Mouse (Mus musculus) limb, embryonic 13.5 days (tissue): ENCODE measurements around the gene Lcn5. TPM values are rescaled to one million over a fixed set of nuclear protein-coding genes. Genes with fewer than 3 reads are reported as not detected.

Experiments used
- ATAC-seq: fragments of 200-750 bp; cut with Nextera tagmentation; 2 replicates; pipeline ENCODE4 v1.8.0; 2017; ENCODE audit warnings: low read depth, moderate number of reproducible peaks, moderate TSS enrichment; ENCODE audit not compliant: low FRiP score
- H3K27ac ChIP-seq: fragments of 300-500 bp; sonication (generic); 2 replicates; pipeline ENCODE4 v1.5.1; 2015; ENCODE audit warnings: inconsistent platforms, mild to moderate bottlenecking, moderate library complexity
- H3K27me3 ChIP-seq: fragments of 300-500 bp; sonication (generic); 2 replicates; pipeline ENCODE4 v1.6.1; 2015; ENCODE audit warnings: mild to moderate bottlenecking, inconsistent platforms
- H3K36me3 ChIP-seq: fragments of 300-500 bp; sonication (generic); 2 replicates; pipeline ENCODE4 v1.6.1; 2015; ENCODE audit warnings: inconsistent platforms, mild to moderate bottlenecking, moderate library complexity
- H3K4me1 ChIP-seq: fragments of 300-500 bp; sonication (generic); 2 replicates; pipeline ENCODE4 v1.6.1; 2015; ENCODE audit warnings: inconsistent platforms
- H3K4me2 ChIP-seq: fragments of 300-500 bp; sonication (generic); replicated peaks from 2 replicates; pipeline ENCODE4 v1.6.1; 2015; ENCODE audit warnings: inconsistent platforms, mild to moderate bottlenecking, moderate library complexity
- H3K4me3 ChIP-seq: fragments of 300-500 bp; sonication (generic); 2 replicates; pipeline ENCODE4 v1.5.1; 2015; ENCODE audit warnings: moderate library complexity, mild to moderate bottlenecking, inconsistent platforms
- H3K9ac ChIP-seq: fragments of 300-500 bp; sonication (generic); 2 replicates; pipeline ENCODE4 v1.6.1; 2015; ENCODE audit warnings: mild to moderate bottlenecking, inconsistent platforms
- H3K9me3 ChIP-seq: fragments of 300-500 bp; sonication (generic); 2 replicates; pipeline ENCODE4 v1.6.1; 2016; ENCODE audit warnings: inconsistent platforms
- WGBS: fragments of 180-500 bp; shearing (Covaris S2); methylation state at CpG from one replicate; pipeline ENCODE4 v1.1.7; 2015; 5-methylcytosine and 5-hydroxymethylcytosine counted together
- polyA plus RNA-seq: library from polyadenylated mRNA; unstranded; fragments of >200 nt; fragmentation: Nextera tagmentation; extraction: Ambion mirVana; gene quantifications from 2 replicates; pipeline ENCODE4 v1.2.1, GENCODE M21; 2015

The Lcn5 gene
- not detected in 2 replicates for polyA plus RNA-seq

DNA sequence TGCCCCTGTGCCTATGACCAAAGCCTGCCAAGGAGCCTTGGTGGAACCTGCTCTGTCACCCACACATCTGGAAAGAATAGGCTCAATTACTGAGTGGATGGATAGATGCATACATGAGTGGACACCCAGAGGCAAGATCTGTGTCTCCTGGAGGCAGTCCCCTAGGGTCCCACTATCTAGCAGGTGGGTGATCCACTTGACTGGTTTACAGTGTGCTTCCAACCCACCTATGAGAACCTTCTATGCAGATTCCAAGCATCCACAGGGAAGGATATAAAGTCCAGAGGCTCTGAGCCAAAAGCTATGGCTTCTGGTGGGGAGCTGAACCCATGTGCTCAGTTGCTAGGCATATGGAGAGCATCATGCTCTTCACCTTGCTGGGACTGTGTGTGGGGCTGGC, at the start of gene Lcn5:
Gene Lcn5, plus strand, starts transcription at position 301 of the 400 bp plus-strand sequence.
- Histone ChIP-seq H3K36me3 (no peaks in the 10 kb centered on the region), H3K4me2 (no peak within 1 kb of the TSS), H3K4me1 (no peaks in the 10 kb centered on the region), H3K27ac (no peak within 1 kb of the TSS), H3K27me3 (no peaks in the 10 kb centered on the region), H3K9me3 (no peaks in the 10 kb centered on the region), H3K4me3 (no peak within 1 kb of the TSS), H3K9ac (no peak within 1 kb of the TSS)
- no peak for ATAC-seq

DNA sequence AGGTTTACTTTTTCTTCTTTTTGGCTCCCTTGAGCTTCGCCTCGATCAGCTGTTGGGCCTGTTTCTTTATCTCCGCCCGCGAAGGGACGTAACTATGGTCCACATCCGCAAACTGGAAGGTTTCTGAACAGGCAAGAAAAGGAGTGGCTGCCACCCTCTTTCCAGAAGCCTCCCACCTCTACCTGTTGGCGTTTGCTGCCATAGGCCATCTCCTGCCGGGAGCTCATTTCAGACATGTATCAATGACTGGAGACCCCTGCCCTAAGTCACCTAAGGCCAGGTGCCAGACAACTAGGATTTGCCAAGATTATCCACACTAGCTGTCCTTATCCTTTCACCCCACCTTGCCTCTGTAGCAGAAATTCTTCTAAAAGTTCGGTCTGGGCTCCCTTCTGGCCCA, 49.1 kb upstream of the Lcn5 start:
- ATAC-seq = no peak; the same call in 1 of the 2 replicates
- Histone ChIP-seq H3K4me3 (peak overlapping the region; percentile 79), H3K27ac (peak overlapping the region; percentile 96; the same call in 1 of the 2 replicates), H3K27me3 (peaks cover 15% of the 10 kb centered on the region), H3K4me1 (peaks cover 20% of the 10 kb centered on the region), H3K4me2 (peak overlapping the region; percentile 74), H3K36me3 (peaks cover 17% of the 10 kb centered on the region), H3K9me3 (no peaks in the 10 kb centered on the region), H3K9ac (peak overlapping the region; percentile 99)
- WGBS = 60% methylated on average over 10 of the region's 10 CpGs

DNA sequence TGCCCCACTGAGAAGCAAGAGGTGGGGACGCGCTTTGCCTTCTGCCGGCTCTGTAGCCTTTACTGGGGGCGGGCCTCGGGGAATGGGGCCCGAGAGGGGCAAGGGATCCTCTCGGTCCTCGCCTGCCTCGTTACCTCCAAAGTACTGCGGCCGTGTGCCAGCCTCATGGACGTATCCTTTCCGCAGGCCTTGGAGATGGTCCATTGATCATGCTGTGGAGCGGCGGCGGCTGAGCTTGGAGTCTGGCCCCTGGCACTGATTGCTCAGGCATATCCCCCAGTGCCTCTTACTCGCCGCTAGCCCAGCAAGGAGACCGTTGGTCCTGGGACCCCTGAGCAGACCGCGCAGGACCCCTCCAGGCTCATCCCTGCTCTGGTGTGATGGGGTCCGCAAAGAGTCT, 41.4 kb upstream of the Lcn5 start:
- peaks cover 70% of the 10 kb centered on the region for H3K27me3 ChIP-seq
- peak overlapping the region; percentile 51 for H3K9ac ChIP-seq
- no peak for ATAC-seq
- peak overlapping the region; percentile 49 for H3K4me2 ChIP-seq
- WGBS = 23% methylated on average over 21 of the region's 22 CpGs
- no peaks in the 10 kb centered on the region for H3K9me3 ChIP-seq
- H3K27ac ChIP-seq = no peak overlapping the region
- H3K4me1 ChIP-seq = peaks cover 16% of the 10 kb centered on the region
- H3K36me3 ChIP-seq = no peaks in the 10 kb centered on the region
- peak overlapping the region; percentile 24 for H3K4me3 ChIP-seq

DNA sequence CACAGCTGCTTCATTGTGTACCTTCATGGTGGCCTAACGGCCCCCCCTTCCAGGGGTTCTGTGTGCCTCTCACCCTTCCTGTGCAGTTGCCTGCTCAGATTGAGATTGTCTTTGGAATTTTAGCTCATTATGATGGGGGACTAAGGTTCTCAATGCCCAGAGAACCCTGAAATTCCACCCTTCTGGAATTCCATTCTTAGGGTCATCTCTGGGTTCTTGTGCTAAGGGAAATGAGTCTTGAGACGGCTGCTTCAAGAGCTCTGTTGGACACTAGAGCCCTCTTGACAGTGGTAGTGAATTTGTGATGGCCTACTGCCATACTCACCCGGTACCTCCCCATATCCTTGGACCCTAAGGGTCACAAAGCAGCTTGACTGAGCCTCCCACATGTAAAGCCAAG, 40.2 kb upstream of the Lcn5 start, which contains the start of gene Ccdc183:
Gene Ccdc183, minus strand, starts transcription at position 101 of the 400 bp plus-strand sequence.
- 85% methylated on average over 3 of the region's 3 CpGs for WGBS
- Histone ChIP-seq H3K4me2 (peak within 1 kb of the TSS; percentile 49), H3K9ac (peak within 1 kb of the TSS; percentile 51; the same call in 1 of the 2 replicates)

DNA sequence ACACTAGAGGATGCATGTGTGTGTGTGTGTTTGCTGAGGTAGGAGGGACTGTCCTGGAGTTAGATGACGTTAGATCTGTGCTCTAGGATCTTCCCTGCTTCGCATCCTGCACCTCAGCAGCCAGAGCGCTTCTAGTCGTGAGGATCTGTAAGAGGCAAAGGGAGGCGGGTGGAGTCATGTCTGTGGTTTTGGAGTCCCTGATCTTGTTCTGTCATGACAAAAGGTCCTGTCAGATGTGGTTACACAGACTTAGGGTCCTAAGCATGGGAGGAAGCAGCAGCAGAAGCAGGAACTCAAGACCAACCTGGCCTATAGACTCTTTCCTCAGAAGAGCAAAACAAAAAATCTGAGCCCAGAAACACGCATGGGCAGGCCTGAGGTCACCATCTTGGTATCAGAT, 37.4 kb upstream of the Lcn5 start:
- 80% methylated on average over 6 of the region's 6 CpGs for WGBS
- Histone ChIP-seq H3K4me3 (no peak overlapping the region), H3K4me1 (peaks cover 17% of the 10 kb centered on the region), H3K4me2 (no peak overlapping the region), H3K9ac (no peak overlapping the region), H3K9me3 (no peaks in the 10 kb centered on the region), H3K27ac (no peak overlapping the region), H3K27me3 (peaks cover 37% of the 10 kb centered on the region), H3K36me3 (no peaks in the 10 kb centered on the region)
- ATAC-seq = no peak

More for the DNA sequence above, 40.2 kb upstream of the Lcn5 start, which contains the start of gene Ccdc183:
- H3K27ac ChIP-seq = no peak within 1 kb of the TSS
- H3K4me1 ChIP-seq = peaks cover 17% of the 10 kb centered on the region
- H3K9me3 ChIP-seq = no peaks in the 10 kb centered on the region
- H3K4me3 ChIP-seq = peak within 1 kb of the TSS; percentile 24
- H3K36me3 ChIP-seq = no peaks in the 10 kb centered on the region
- peaks cover 64% of the 10 kb centered on the region for H3K27me3 ChIP-seq
- ATAC-seq = no peak

DNA sequence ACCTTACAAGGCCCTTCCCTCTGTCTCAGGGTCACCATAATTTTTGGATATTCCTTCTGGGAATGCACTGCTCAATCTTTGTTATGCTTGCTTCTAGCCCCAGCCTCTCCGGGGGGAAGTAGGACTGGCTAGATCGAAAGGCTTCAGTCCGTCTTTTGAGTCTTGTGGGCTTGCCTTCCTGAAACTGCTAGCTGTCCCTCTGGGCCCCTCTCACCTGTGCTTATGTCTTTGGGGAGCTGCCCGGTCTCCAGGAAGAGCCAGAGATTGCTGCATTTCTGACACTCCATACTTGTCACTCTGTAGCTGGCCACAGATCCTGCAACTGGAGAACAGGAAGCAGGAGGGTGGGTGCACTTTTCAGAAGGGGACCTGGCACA, 36.9 kb upstream of the Lcn5 start:
- peak overlapping the region; percentile 70; the same call in 1 of the 2 replicates for H3K9ac ChIP-seq

DNA sequence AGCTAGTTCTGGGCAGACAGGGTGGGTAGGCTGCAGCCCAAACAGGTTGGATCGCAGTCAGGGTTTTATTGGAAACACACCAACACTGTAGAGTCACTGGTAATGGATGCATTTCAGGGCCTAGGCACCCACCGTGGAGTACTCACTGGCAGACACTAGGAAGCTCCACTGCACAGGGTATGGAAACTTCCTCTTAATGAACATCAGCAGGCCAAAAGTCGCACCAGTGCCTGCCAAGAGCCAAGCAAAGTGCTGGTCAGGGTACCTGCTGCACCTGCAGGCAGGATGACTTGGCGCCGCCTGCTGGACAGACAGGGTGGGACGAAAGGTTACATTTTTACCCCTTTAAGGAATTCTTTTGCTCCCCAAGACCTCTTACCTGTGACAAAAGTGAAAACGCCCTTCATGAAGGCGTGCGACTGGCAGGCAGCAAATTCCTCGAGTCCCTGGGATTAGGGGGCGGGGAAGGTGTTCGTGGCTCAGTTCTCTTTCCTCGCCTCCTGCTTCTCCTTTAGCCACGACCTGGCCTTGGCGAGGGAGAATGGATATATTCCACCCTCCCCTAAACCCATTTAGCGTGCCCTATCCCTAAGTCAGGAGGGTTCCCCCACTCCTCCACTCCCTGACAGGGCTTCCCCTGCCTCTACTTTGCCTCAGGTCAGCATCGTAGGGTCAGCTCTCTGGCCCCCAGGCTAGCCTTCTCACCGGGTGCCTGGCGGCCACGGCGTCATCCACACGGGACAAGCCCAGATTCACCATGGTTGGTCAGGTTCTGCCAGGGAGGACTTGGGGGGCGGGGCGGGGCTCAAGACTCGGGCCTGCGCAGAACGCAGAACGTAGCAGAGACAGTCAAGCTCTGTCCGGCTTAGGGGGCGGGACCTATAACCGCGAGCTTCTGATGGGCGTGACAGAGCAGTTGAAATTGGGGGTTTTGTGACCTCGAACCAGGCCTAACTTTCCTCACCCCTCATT, 36.2 kb upstream of the Lcn5 start, which contains the start of gene Tmem141:
Gene Tmem141, minus strand, starts transcription at position 777 of the 972 bp plus-strand sequence.
- 5% methylated on average over 34 of the region's 34 CpGs for WGBS
- no peaks in the 10 kb centered on the region for H3K9me3 ChIP-seq
- peak within 1 kb of the TSS; percentile 58 for H3K27ac ChIP-seq
- peak within 1 kb of the TSS; percentile 70 for H3K9ac ChIP-seq
- ATAC-seq = peak; percentile 94
- H3K27me3 ChIP-seq = peaks cover 26% of the 10 kb centered on the region
- peaks cover 9% of the 10 kb centered on the region for H3K4me1 ChIP-seq
- H3K36me3 ChIP-seq = no peaks in the 10 kb centered on the region
- peak within 1 kb of the TSS; percentile 82 for H3K4me2 ChIP-seq
- H3K4me3 ChIP-seq = peak within 1 kb of the TSS; percentile 58

More for the DNA sequence above, 36.9 kb upstream of the Lcn5 start:
- 80% methylated on average over 4 of the region's 4 CpGs for WGBS
- Histone ChIP-seq H3K27ac (no peak overlapping the region), H3K4me3 (peak overlapping the region; percentile 58; the same call in 1 of the 2 replicates), H3K9me3 (no peaks in the 10 kb centered on the region), H3K36me3 (no peaks in the 10 kb centered on the region), H3K27me3 (peaks cover 33% of the 10 kb centered on the region), H3K4me1 (peaks cover 16% of the 10 kb centered on the region), H3K4me2 (peak overlapping the region; percentile 82)
- no peak for ATAC-seq

DNA sequence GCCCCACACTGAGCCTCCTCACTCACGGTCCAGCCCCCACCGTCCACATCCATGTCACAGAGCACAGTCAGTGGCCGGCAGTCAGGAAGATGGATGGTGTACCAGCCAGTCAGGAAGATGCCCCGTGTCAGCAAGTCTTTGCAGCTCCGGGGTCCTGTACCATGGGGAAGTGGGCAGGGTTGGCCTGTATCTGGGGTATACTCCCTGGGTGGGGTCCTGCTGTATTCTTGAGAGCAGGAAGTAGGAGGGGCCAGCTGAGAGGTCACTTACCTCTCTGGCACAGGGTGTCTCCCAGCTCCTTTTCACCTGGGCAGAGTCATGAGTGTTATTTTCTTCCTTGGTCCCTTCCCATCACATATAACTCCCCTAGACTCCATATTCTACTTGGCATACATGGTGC, 31.8 kb upstream of the Lcn5 start:
- Histone ChIP-seq H3K9me3 (no peaks in the 10 kb centered on the region), H3K4me1 (peaks cover 5% of the 10 kb centered on the region; the same call in 1 of the 2 replicates), H3K4me3 (no peak overlapping the region), H3K27ac (no peak overlapping the region), H3K27me3 (no peaks in the 10 kb centered on the region), H3K9ac (no peak overlapping the region), H3K36me3 (no peaks in the 10 kb centered on the region), H3K4me2 (no peak overlapping the region)
- ATAC-seq = no peak
- WGBS = 63% methylated on average over 5 of the region's 5 CpGs

DNA sequence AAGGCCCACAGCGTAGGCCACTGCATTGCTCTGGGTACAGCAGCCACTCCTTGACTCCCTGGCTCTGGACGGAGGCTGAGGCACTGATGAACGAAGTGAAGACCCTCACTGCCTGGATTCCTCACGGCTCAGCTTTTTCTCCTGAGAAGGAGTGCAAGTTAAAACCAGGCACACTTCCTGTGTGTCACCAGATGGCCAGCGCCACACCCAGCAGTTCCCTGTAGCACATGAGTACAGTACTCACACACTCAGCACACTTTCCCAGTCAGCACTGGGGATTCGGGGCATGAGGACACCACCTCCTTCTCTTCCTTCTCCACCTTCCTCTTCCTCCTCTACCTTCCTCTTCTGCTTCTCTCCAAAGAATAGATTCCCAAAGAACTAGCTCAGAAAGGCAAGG, 29.9 kb upstream of the Lcn5 start, which contains the start of gene Fcna:
Gene Fcna, minus strand, starts transcription at position 220 of the 400 bp plus-strand sequence.
- ATAC-seq = no peak
- Histone ChIP-seq H3K36me3 (no peaks in the 10 kb centered on the region), H3K9me3 (no peaks in the 10 kb centered on the region), H3K9ac (no peak within 1 kb of the TSS), H3K4me2 (no peak within 1 kb of the TSS), H3K4me3 (no peak within 1 kb of the TSS), H3K4me1 (no peaks in the 10 kb centered on the region), H3K27ac (no peak within 1 kb of the TSS), H3K27me3 (no peaks in the 10 kb centered on the region)
- WGBS = 74% methylated on average over 6 of the region's 6 CpGs

DNA sequence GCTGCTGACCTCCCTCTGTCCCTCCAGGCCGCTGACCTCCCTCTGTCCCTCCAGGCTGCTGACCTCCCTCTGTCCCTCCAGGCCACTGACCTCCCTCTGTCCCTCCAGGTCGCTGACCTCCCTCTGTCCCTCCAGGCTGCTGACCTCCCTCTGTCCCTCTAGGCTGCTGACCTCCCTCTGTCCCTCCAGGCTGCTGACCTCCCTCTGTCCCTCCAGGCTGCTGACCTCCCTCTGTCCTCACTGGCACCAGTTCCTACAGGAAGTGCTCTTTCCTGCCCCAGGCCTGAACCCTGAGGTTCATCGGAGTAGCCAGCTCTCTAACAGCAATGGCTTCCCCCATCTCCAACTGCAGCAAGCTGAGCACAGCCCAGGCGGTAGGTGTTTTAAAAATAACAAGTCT, 29.0 kb upstream of the Lcn5 start:
- H3K27me3 ChIP-seq = no peaks in the 10 kb centered on the region
- no peak overlapping the region for H3K4me3 ChIP-seq
- H3K27ac ChIP-seq = no peak overlapping the region
- no peak for ATAC-seq
- no peaks in the 10 kb centered on the region for H3K4me1 ChIP-seq
- WGBS = 39% methylated on average over 4 of the region's 4 CpGs
- no peak overlapping the region for H3K9ac ChIP-seq
- H3K4me2 ChIP-seq = no peak overlapping the region
- H3K9me3 ChIP-seq = no peaks in the 10 kb centered on the region
- H3K36me3 ChIP-seq = no peaks in the 10 kb centered on the region

DNA sequence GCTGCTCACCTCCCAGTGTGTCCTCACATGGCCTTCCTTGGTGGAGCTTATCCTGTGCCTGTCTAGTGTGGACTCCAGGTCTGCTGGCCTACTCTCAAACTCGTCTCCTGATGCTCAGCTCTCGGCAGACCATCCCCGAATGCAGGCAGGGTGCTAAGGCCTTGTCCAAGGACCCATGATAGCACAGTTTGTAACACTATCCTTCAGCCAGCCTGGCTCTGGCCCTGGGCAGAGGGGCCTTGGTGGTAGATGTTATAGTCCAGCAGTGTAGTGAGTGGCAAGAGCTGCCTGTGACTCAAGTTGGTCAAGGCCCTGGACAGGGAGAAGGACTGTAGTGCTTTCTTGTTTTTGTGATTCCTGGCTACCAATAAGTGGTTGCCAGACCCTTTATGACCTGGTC, 24.1 kb upstream of the Lcn5 start:
- WGBS = 79% methylated on average over 3 of the region's 3 CpGs
- no peak for ATAC-seq
- Histone ChIP-seq H3K4me2 (no peak overlapping the region), H3K9ac (no peak overlapping the region), H3K9me3 (no peaks in the 10 kb centered on the region), H3K27ac (no peak overlapping the region), H3K4me3 (no peak overlapping the region), H3K36me3 (no peaks in the 10 kb centered on the region), H3K4me1 (no peaks in the 10 kb centered on the region), H3K27me3 (no peaks in the 10 kb centered on the region)

DNA sequence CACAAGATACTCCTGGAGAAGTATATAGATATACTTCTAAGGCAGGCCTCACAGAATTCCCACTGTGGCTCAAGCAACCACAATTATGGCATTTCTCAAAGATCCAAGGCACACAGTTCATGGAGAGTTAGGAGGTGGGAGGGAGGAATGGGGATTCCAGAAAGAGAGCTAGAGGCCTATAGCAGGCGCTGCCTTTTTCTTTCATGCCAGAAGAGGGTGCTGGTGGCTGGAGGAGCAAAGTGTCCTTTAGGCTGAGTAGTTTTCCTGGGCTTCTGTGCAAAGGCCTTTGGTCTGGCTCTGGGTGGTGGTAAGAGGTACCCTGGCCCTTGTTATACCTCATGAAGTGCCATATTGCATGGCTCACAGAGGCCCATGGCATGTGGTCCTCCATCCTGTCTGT, 23.7 kb upstream of the Lcn5 start:
- Histone ChIP-seq H3K4me1 (no peaks in the 10 kb centered on the region), H3K4me3 (no peak overlapping the region), H3K4me2 (no peak overlapping the region), H3K9me3 (no peaks in the 10 kb centered on the region), H3K27ac (no peak overlapping the region), H3K36me3 (no peaks in the 10 kb centered on the region), H3K27me3 (no peaks in the 10 kb centered on the region), H3K9ac (no peak overlapping the region)
- no peak for ATAC-seq
- 39% methylated on average over 1 of the region's 1 CpGs for WGBS
